Mouse (Mus musculus): ENCODE results near the gene Plagl1. TPM values are rescaled to one million over a fixed set of nuclear protein-coding genes. Genes with fewer than 3 reads are reported as not detected.

Gene Plagl1
- polyA plus RNA-seq, 1 experiment from 2014 or later, result 11.3 TPM

GRCm38 (mm10) chr10:13177973-13178624 lies 117.8 kb downstream of the Plagl1 start, which contains the start of gene Zc2hc1b:
TSS of gene Zc2hc1b (minus strand) at chr10:13178023.
- no peak within 1 kb of the TSS for H3K4me3 ChIP-seq (ENCODE audit: low read depth, low read length)
- H3K4me1 ChIP-seq (ENCODE audit: insufficient read depth), result no peaks in the 10 kb centered on the region
- H3K27ac ChIP-seq (ENCODE audit: low read depth), result no peak within 1 kb of the TSS
- no peak for ATAC-seq
- DNase-seq, result no peak
- H3K4me2 ChIP-seq (ENCODE audit: low read depth, low read length), result no peak within 1 kb of the TSS
- no peaks in the 10 kb centered on the region for H3K9me3 ChIP-seq (ENCODE audit: low read length)
- H3K9ac ChIP-seq (replicated peaks), result no peak within 1 kb of the TSS
- no peaks in the 10 kb centered on the region for H3K27me3 ChIP-seq (ENCODE audit: insufficient read depth, low read length)
- H3K36me3 ChIP-seq (replicated peaks; ENCODE audit: insufficient read depth, low read length), result peaks cover 56% of the 10 kb centered on the region
- no peak for TF ChIP-seq CTCF (IDR thresholded peaks at IDR 0.05; ENCODE audit: low read depth)
- no peak for TF ChIP-seq EP300 (IDR thresholded peaks at IDR 0.05; ENCODE audit: low read depth)
- WGBS (ENCODE audit: insufficient replicate concordance), result 84% methylated on average over 7 of the region's 7 CpGs

GRCm38 (mm10) chr10:13180211-13180610 lies 119.9 kb downstream of the Plagl1 start:
- Histone ChIP-seq H3K4me2 (ENCODE audit: low read depth, low read length) (no peak overlapping the region), H3K36me3 (replicated peaks; ENCODE audit: insufficient read depth, low read length) (peaks cover 59% of the 10 kb centered on the region), H3K9me3 (ENCODE audit: low read length) (no peaks in the 10 kb centered on the region), H3K9ac (replicated peaks) (no peak overlapping the region), H3K4me3 (ENCODE audit: low read depth, low read length) (no peak overlapping the region), H3K4me1 (ENCODE audit: insufficient read depth) (0 out of 2 replicates have a peak, but pooled peaks cover 6% of the 10 kb centered on the region), H3K27me3 (ENCODE audit: insufficient read depth, low read length) (no peaks in the 10 kb centered on the region), H3K27ac (ENCODE audit: low read depth) (no peak overlapping the region)
- DNase-seq, result no peak
- WGBS (ENCODE audit: insufficient replicate concordance), result 81% methylated on average over 7 of the region's 7 CpGs
- no peak for ATAC-seq
- TF ChIP-seq EP300 (IDR thresholded peaks at IDR 0.05; ENCODE audit: low read depth) (no peak), CTCF (IDR thresholded peaks at IDR 0.05; ENCODE audit: low read depth) (no peak)

Other genes starting within 250 kb of the Plagl1 start
- gene Utrn, start 191.1 kb upstream of the Plagl1 start, polyA plus RNA-seq (2015; fragmentation: Nextera tagmentation; extraction: Ambion mirVana), result 8.0 and 9.7 TPM in 2 replicates
- 10.3 and 11.9 TPM in 2 replicates for gene Stx11, start 96.2 kb upstream of the Plagl1 start, polyA plus RNA-seq (2015; fragmentation: Nextera tagmentation; extraction: Ambion mirVana)
- gene Sf3b5, start 55.2 kb upstream of the Plagl1 start, polyA plus RNA-seq (2015; fragmentation: Nextera tagmentation; extraction: Ambion mirVana), result 14.3 and 15.5 TPM in 2 replicates
- gene Zc2hc1b, start 117.5 kb downstream of the Plagl1 start, polyA plus RNA-seq (2015; fragmentation: Nextera tagmentation; extraction: Ambion mirVana), result not detected in 2 replicates
- gene Ltv1, start 132.7 kb downstream of the Plagl1 start, polyA plus RNA-seq (2015; fragmentation: Nextera tagmentation; extraction: Ambion mirVana), result 22.9 and 23.6 TPM in 2 replicates